Mouse (Mus musculus): ENCODE data around the gene Mical2. TPM values are rescaled to one million over a fixed set of nuclear protein-coding genes. Genes with fewer than 3 reads are reported as not detected.

Mical2 gene
- polyA plus RNA-seq, 1 experiment from 2014 or later, result 1.9 TPM

GRCm38 (mm10) chr7:112249476-112249875 lies 23.8 kb downstream of the Mical2 start:
- H3K4me2 ChIP-seq, result no peak overlapping the region
- no peak for ATAC-seq (ENCODE audit: low FRiP score)
- H3K27me3 ChIP-seq, result no peaks in the 10 kb centered on the region
- peaks cover 6% of the 10 kb centered on the region; the same call in 1 of the 2 replicates for H3K4me1 ChIP-seq (replicated peaks)
- no peaks in the 10 kb centered on the region for H3K9me3 ChIP-seq
- no peak overlapping the region for H3K4me3 ChIP-seq
- no peaks in the 10 kb centered on the region for H3K36me3 ChIP-seq
- no peak overlapping the region for H3K27ac ChIP-seq
- 80% methylated on average over 4 of the region's 4 CpGs for WGBS
- H3K9ac ChIP-seq, result no peak overlapping the region

- H3K9me3 ChIP-seq, result no peaks in the 10 kb centered on the region
- no peak overlapping the region for H3K9ac ChIP-seq
- ATAC-seq (ENCODE audit: low FRiP score), result no peak
- H3K4me2 ChIP-seq, result no peak overlapping the region
- H3K4me3 ChIP-seq, result no peak overlapping the region
- H3K36me3 ChIP-seq, result no peaks in the 10 kb centered on the region
- no peaks in the 10 kb centered on the region for H3K27me3 ChIP-seq
- no peak overlapping the region for H3K27ac ChIP-seq
- no peaks in the 10 kb centered on the region for H3K4me1 ChIP-seq (replicated peaks)
- 81% methylated on average over 5 of the region's 5 CpGs for WGBS
These were observed 26.4 kb downstream of the Mical2 start for GRCm38 (mm10) chr7:112252065-112252464.

- no peak for ATAC-seq (ENCODE audit: low FRiP score)
- no peaks in the 10 kb centered on the region for H3K4me1 ChIP-seq (replicated peaks)
- H3K4me3 ChIP-seq, result no peak overlapping the region
- no peaks in the 10 kb centered on the region for H3K27me3 ChIP-seq
- no peak overlapping the region for H3K27ac ChIP-seq
- H3K9me3 ChIP-seq, result no peaks in the 10 kb centered on the region
- WGBS, result 88% methylated on average over 3 of the region's 3 CpGs
- no peak overlapping the region for H3K9ac ChIP-seq
- no peaks in the 10 kb centered on the region for H3K36me3 ChIP-seq
- no peak overlapping the region for H3K4me2 ChIP-seq
These were observed 28.6 kb downstream of the Mical2 start for GRCm38 (mm10) chr7:112254233-112254632.

GRCm38 (mm10) chr7:112255248-112255866 lies 29.7 kb downstream of the Mical2 start:
- Histone ChIP-seq H3K36me3 (no peaks in the 10 kb centered on the region), H3K9ac (no peak overlapping the region), H3K4me2 (no peak overlapping the region), H3K4me1 (replicated peaks) (no peaks in the 10 kb centered on the region), H3K4me3 (no peak overlapping the region), H3K27ac (no peak overlapping the region), H3K9me3 (no peaks in the 10 kb centered on the region), H3K27me3 (no peaks in the 10 kb centered on the region)
- WGBS, result 54% methylated on average over 3 of the region's 3 CpGs
- no peak for ATAC-seq (ENCODE audit: low FRiP score)

- no peaks in the 10 kb centered on the region for H3K9me3 ChIP-seq
- ATAC-seq (ENCODE audit: low FRiP score), result no peak
- no peak overlapping the region for H3K9ac ChIP-seq
- H3K27me3 ChIP-seq, result no peaks in the 10 kb centered on the region
- H3K4me3 ChIP-seq, result no peak overlapping the region
- H3K4me2 ChIP-seq, result no peak overlapping the region
- WGBS, result 76% methylated on average over 4 of the region's 4 CpGs
- H3K36me3 ChIP-seq, result no peaks in the 10 kb centered on the region
- H3K4me1 ChIP-seq (replicated peaks), result no peaks in the 10 kb centered on the region
- H3K27ac ChIP-seq, result no peak overlapping the region
These were observed 32.8 kb downstream of the Mical2 start for GRCm38 (mm10) chr7:112258338-112258903.

GRCm38 (mm10) chr7:112259286-112259685 lies 33.6 kb downstream of the Mical2 start:
- no peaks in the 10 kb centered on the region for H3K27me3 ChIP-seq
- H3K27ac ChIP-seq, result no peak overlapping the region
- 92% methylated on average over 4 of the region's 4 CpGs for WGBS
- H3K9me3 ChIP-seq, result no peaks in the 10 kb centered on the region
- H3K4me2 ChIP-seq, result no peak overlapping the region
- H3K36me3 ChIP-seq, result no peaks in the 10 kb centered on the region
- H3K4me3 ChIP-seq, result no peak overlapping the region
- no peak overlapping the region for H3K9ac ChIP-seq
- H3K4me1 ChIP-seq (replicated peaks), result no peaks in the 10 kb centered on the region
- no peak for ATAC-seq (ENCODE audit: low FRiP score)

- no peak overlapping the region for H3K27ac ChIP-seq
- no peaks in the 10 kb centered on the region for H3K9me3 ChIP-seq
- H3K27me3 ChIP-seq, result no peaks in the 10 kb centered on the region
- H3K4me1 ChIP-seq (replicated peaks), result no peaks in the 10 kb centered on the region
- WGBS, result 87% methylated on average over 5 of the region's 5 CpGs
- no peak overlapping the region for H3K9ac ChIP-seq
- ATAC-seq (ENCODE audit: low FRiP score), result no peak
- no peak overlapping the region for H3K4me3 ChIP-seq
- no peak overlapping the region for H3K4me2 ChIP-seq
- H3K36me3 ChIP-seq, result no peaks in the 10 kb centered on the region
These were observed 35.5 kb downstream of the Mical2 start for GRCm38 (mm10) chr7:112261121-112261520.

GRCm38 (mm10) chr7:112267266-112267665 lies 41.6 kb downstream of the Mical2 start:
- H3K4me3 ChIP-seq, result no peak overlapping the region
- no peaks in the 10 kb centered on the region for H3K36me3 ChIP-seq
- H3K4me1 ChIP-seq (replicated peaks), result peaks cover 15% of the 10 kb centered on the region; the same call in 1 of the 2 replicates
- WGBS, result 90% methylated on average over 5 of the region's 5 CpGs
- no peak overlapping the region for H3K27ac ChIP-seq
- H3K9me3 ChIP-seq, result no peaks in the 10 kb centered on the region
- no peak overlapping the region for H3K9ac ChIP-seq
- no peaks in the 10 kb centered on the region for H3K27me3 ChIP-seq
- H3K4me2 ChIP-seq, result no peak overlapping the region
- ATAC-seq (ENCODE audit: low FRiP score), result no peak

- H3K27ac ChIP-seq, result no peak overlapping the region
- 91% methylated on average over 15 of the region's 15 CpGs for WGBS
- no peak overlapping the region for H3K4me2 ChIP-seq
- no peak overlapping the region for H3K4me3 ChIP-seq
- no peak overlapping the region for H3K9ac ChIP-seq
- peaks cover 30% of the 10 kb centered on the region for H3K4me1 ChIP-seq (replicated peaks)
- no peak for ATAC-seq (ENCODE audit: low FRiP score)
- no peaks in the 10 kb centered on the region for H3K9me3 ChIP-seq
- H3K27me3 ChIP-seq, result no peaks in the 10 kb centered on the region
- H3K36me3 ChIP-seq, result no peaks in the 10 kb centered on the region
These were observed 43.2 kb downstream of the Mical2 start for GRCm38 (mm10) chr7:112268761-112269425.

GRCm38 (mm10) chr7:112270870-112271269 lies 45.2 kb downstream of the Mical2 start:
- WGBS, result 86% methylated on average over 5 of the region's 5 CpGs
- H3K4me1 ChIP-seq (replicated peaks), result peaks cover 39% of the 10 kb centered on the region
- no peaks in the 10 kb centered on the region for H3K27me3 ChIP-seq
- no peaks in the 10 kb centered on the region for H3K9me3 ChIP-seq
- H3K27ac ChIP-seq, result no peak overlapping the region
- no peak for ATAC-seq (ENCODE audit: low FRiP score)
- H3K9ac ChIP-seq, result no peak overlapping the region
- no peak overlapping the region for H3K4me3 ChIP-seq
- no peaks in the 10 kb centered on the region for H3K36me3 ChIP-seq
- no peak overlapping the region for H3K4me2 ChIP-seq

- Histone ChIP-seq H3K4me3 (no peak overlapping the region), H3K4me1 (replicated peaks) (peaks cover 41% of the 10 kb centered on the region), H3K36me3 (no peaks in the 10 kb centered on the region), H3K4me2 (no peak overlapping the region), H3K9me3 (no peaks in the 10 kb centered on the region), H3K9ac (no peak overlapping the region), H3K27me3 (no peaks in the 10 kb centered on the region), H3K27ac (no peak overlapping the region)
- ATAC-seq (ENCODE audit: low FRiP score), result no peak
- 87% methylated on average over 3 of the region's 3 CpGs for WGBS
These were observed 46.0 kb downstream of the Mical2 start for GRCm38 (mm10) chr7:112271627-112272026.

GRCm38 (mm10) chr7:112272692-112273091 lies 47.0 kb downstream of the Mical2 start:
- peak; percentile 61 for ATAC-seq (ENCODE audit: low FRiP score)
- no peaks in the 10 kb centered on the region for H3K27me3 ChIP-seq

GRCm38 (mm10) chr7:112273451-112273850 lies 47.8 kb downstream of the Mical2 start:
- Histone ChIP-seq H3K27me3 (no peaks in the 10 kb centered on the region), H3K4me3 (no peak overlapping the region), H3K9ac (no peak overlapping the region), H3K27ac (0 out of 2 replicates have a peak overlapping the region, but pooled peaks have one; percentile 5), H3K4me2 (no peak overlapping the region), H3K36me3 (no peaks in the 10 kb centered on the region), H3K9me3 (no peaks in the 10 kb centered on the region), H3K4me1 (replicated peaks) (peaks cover 41% of the 10 kb centered on the region)
- no peak for ATAC-seq (ENCODE audit: low FRiP score)
- WGBS, result 87% methylated on average over 6 of the region's 6 CpGs

More at GRCm38 (mm10) chr7:112272692-112273091, 47.0 kb downstream of the Mical2 start:
- Histone ChIP-seq H3K4me2 (no peak overlapping the region), H3K4me1 (replicated peaks) (peaks cover 41% of the 10 kb centered on the region), H3K27ac (0 out of 2 replicates have a peak overlapping the region, but pooled peaks have one; percentile 5), H3K4me3 (no peak overlapping the region), H3K9me3 (no peaks in the 10 kb centered on the region), H3K36me3 (no peaks in the 10 kb centered on the region), H3K9ac (no peak overlapping the region)
- 18% methylated on average over 5 of the region's 5 CpGs for WGBS
